Mouse (Mus musculus) activated CD4-positive, CD25-positive, alpha-beta regulatory T cell, adult 4 months (primary cell): ENCODE data around the gene Smim24. TPM values are rescaled to one million over a fixed set of nuclear protein-coding genes. Genes with fewer than 3 reads are reported as not detected.

Experiments
- ATAC-seq: one replicate; pipeline ENCODE4 v1.8.0; 2017
- polyA plus RNA-seq, 2 experiments: library from polyadenylated mRNA; unstranded; fragments of 100-300 nt; shearing (Covaris generic); gene quantifications; one replicate each; pipeline ENCODE4 v1.2.1; 2017

Smim24 gene
- polyA plus RNA-seq, 2 experiments from 2014 or later = 7.3 to 13.3 TPM

DNA sequence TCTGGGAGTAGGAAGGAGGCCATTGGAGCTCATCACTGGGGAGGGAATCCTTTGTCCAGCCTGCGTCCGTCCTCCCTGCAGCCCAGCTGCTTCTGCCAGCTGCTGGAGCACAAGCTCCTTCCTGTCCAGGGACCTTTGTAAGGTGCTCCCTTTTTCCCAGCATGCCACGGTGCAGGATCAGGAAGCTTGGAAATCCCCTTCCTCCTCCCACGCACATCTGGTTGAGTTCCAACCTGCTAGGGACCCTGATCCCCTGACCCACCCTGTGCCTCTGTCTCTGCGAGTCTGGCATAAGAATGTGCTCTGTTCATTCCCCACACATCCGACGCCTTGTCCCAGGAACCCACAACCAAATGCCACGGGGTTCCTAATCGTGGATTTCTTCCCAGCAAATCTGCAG is 18.1 kb downstream of the Smim24 start:
- no peak for ATAC-seq

DNA sequence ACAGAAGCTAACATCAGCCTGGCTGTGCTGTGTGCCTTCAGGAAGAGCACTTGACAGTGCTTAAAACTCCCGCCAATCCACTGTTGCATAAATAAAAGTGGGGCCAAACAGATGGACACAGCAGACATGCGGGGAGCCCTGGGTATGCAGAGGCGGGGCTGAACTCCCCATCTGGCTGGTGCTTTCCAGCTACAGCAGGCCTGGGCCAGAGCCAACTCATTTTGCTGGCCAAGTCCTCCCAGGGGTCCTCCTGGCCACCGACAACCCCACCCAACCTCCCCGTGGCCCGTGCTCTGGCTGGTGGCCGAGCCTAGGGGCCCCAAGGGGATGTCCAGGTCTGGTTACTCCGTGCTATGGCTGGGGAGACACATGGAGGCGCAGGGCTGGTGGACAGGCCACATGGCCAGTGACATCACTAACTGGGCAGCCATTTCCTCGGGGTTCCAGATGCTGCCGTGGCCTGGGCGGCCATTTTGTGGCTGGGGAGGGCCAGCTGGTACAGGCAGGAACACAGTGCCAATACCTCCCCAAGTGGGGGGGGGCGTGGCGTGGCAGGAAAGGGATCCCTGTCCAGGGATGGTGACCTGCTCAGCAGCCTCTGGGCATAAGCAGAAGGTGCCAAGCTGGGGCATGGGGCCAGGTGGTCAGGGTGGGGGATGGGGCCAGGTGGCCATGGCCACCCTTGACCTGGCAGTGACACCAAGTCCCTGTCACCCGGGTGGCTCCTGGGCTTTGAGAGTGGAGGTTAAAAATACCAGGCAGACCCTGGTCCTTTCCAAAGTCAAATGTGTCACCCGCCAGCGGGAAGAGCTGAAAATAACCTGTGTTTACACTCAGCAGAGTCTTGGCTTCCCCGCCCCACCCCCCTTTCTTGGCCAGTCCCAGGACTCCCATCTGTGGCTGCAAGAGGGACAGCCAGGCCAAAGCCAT is 18.9 kb downstream of the Smim24 start:
- ATAC-seq = no peak

DNA sequence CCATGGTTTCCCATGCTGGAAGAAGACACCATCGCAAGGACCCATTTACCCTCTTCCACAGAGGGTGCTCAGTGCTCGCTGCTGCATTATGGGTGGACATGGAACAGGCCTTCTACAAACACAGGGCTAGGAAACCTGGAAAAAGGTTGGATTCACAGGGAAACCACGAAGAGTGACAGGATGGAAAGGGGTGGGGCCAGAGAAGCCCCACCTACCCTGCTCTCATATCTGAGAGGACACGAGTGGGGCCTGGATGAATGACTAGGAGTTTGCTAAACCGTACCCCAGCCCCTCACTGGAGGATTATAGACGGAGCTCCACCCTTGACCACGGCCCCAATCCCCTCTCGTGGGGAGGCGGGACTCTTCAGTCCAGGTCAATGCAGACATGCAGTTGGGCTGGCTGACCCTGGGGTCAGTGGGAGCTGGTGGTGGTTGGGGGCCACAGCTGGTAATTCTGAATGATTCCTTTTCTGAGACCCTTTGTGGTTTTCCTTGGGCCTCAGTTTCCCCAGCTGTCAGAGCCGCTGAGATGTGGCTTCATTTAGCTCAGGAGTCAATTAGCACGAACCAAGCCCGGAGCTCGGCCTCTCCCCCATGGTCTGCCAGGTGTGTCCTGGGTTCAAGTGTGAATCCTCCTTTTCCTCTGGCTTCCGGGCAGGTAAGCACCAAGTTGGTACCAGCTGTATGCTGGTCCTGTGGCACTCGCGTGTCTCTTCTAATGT is 19.9 kb downstream of the Smim24 start:
- no peak for ATAC-seq

DNA sequence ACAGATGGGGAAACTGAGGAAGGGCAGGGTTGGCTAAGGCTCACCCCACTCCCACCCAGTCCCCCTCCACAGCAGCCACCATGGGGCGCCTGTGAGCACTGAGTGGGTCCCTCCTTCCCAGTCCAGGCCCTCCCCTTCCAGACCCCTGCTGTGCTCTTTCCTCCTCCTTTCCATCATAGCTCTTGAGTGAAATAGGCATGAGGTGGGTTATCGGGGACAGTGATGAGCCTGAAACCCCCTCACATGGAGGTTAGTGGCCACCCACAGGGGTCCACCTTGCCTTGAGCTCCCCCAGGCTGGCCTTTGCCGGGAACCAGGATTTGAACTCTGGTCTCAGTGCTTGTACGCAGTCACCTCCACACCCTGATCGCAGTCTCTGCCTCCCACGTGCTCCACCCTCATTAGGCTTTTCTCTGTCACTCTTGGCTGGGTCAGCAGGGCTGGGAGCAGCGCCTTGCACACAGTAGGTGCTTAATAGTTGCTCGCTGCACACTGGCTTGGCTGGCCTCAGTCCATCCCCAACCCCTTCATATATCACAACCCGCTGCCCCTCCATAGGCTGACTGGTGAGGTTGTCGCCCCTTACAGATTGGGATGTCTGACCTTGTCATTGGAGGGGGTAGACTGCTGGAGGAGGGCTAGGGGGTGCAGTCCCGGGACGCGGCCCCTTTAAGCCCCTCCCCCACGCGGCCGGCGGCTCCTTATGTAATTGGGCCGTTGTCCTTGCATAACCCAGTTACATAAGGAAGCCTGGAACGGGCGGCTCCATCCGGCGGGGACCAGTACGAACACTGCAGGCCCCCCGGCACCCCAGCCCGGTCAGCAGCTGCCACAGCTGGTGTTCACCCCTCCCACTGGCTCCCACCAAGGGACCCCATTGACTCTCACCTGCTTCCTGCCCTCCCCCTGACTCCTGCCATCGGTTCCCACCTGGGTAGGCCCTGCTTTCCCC is 20.7 kb downstream of the Smim24 start:
- no peak for ATAC-seq

DNA sequence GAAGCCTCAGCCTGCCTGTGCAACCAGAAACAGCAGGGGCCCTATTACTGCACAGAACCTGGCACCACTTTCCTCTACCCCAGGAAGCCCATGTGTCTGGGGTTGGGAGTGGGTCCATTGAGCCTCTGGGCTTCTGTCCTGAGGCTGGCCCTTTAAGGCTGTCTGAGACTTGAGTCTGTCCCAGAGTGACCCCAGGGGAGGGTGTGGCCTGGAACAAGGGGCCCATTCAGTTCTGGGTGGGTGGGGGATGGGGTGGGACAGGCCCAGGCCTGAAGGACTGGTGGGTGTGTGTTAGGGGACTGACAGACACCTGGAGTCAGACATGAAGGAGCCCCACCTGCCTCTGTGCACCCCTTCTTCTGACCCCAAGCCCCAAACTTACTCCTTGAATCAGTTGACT is 21.8 kb downstream of the Smim24 start:
- no peak for ATAC-seq

DNA sequence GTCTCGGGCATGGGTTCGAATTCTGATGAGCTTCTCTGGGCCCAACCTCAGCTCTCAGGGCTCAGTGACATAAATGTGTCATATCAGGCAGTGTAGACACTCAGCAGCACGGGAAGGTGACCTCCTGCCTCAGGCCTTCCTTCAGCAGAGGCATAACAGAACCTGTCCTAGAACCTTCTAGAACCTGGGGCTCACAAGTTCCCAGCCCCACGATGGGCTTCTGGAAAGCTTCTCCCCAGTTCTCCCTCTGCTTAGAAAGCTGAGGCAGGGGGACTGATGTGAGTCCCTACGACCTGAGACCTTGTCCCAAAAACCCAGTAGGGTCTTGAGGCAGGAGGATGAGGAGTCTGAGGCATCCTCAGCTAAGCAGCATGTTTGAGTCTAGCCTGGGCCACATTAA is 22.3 kb downstream of the Smim24 start:
- no peak for ATAC-seq

DNA sequence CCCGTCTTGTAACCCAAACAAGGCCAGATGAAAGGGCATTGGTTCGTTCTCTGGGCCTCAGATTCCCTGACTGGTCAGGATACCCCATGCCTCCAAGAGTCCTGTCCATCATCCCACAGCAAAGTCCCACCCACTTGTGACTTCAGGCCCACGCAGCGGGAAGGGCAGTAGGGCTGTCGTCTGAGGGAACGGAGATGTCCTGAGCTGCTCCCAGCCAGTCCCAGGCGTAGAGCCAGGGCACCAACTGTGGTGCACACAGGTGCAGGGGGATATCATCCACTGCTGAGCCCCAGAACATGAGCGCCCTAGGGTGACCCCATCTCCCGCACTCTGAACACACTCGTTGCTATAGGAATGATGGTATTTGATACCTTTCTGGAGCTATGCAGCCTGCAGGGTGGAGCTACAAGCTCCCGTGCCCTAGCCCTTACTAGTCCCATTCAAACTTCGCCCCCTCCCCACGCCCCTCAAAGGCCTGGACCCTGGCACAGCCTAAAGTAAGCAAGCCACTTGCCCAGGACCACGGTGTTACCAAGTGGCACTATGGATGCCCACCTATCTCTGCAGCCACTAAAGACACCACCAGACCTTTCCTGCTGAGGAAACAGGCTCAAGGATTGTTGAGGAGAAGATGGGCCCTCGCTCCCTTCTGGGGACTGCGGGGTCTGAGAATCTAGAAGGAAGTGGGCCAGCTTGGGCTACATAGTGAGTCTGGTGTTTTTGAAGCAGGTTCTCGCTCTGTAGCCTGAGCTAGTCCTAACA is 22.9 kb downstream of the Smim24 start:
- no peak for ATAC-seq

DNA sequence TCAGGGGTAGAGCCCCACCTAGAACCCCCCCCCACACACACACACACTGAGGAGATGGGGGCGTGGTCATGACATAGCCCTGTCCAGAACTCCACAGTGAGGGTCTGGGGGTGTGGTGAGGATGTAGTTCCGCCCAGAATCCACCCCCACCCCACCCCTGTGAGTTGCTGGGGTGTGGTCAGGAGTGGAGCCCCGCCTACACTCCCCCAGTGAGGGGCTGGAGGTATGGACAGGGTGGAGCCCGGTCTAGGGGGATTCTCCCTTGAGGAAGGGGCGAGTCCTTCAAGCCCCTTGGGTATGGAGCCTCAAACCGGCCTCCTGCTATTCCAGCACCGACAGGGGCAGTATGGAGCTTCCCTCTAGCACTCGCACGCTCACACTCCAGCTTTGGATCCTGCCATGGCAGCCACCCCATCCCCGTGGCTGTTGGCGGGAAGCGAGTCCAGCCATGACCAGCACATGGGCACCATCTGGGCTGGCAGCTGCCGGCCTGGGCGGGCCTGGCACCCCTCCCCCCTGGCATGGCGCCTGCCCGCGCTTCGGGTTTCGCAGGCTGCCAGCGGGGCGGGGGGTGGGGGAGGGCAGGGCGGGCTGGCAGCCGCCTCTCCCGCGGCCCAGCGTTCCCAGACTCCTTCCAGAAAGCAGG is 23.9 kb downstream of the Smim24 start:
- ATAC-seq = no peak

DNA sequence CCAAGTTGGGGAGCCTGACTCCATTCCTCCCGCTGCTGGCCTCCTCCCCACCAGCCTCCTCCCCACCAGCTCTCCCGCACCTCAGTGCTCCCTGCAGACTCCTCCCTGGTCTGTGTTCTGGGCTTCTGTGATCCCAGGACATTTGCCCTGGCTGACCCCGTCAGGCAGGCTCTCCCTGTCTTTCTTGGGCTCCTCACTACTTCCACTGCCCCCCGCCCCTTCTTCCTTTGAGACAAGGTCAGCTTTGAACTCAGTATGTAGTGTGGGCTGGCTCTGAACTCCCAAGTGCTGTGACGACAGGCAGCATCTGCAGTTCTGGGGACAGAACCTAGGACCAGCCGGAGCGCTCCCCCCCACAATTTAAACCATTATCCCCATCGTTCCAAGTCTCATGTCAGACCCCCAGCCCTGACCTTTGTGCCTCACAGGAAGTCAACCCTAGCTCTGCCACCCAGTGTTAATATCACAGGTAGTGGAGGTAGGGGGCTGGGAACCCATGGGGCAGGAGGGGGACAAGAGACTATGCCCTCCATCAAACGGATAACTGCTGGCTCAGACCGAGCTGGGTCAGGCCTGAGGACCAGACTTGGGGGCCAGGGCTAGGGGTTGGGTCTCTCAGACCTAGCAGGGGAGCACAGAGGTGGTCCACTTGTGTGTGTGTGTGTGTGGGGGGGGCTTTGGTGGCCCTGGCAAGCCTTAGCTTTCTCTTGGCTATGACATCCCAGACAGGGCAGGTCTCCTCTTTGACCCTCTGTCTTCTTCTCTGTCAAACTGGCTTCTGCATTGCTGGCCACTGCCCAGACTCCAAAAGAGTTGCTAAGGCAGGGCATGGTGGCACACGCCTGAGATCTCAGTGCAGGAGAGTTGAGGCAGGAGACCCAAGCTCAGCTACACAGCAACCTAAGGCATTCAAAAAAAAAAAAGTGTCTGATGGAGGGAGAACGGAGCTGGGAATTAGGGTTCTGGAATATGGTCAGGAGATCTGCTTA is 24.7 kb downstream of the Smim24 start:
- no peak for ATAC-seq

DNA sequence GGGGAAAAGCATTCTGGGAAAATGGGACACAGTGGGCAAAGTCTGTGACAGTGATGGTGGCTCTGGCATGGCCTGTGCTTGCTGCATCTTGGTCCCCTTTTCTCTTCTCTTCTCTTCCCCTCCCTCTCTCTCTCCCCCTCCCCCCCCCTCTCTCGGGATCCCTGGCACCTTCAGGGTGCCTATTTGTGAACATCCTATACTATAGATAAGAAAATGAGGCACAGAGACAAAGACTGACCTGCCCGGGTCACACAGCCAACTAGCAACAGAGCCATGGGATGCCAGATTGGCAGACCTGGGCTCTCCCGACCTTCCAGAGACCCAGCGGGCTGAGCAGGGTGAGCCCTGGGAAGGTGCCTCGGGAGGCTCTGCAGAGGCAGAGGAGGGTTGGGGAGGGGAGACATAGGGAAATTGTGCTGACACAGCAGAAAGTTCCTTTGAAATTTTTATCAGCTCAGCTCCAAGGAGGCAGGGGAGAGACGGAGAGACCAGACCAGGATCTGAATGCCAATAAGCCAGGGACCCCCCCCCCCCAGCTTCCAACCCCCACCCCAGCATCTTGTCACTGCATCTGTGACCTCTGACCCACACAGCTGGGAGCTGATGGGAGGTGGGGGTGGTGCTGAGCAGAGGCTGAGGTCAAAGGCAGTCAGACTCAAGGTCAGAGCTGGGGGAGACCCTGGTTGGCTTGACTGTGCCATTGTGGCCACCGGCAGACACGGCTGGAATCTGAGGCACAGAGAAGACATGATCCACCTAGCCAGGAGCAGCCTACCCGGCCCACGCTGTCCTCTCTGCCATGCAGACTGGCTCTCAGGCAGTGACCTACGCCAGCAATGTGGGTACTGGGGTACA is 25.6 kb downstream of the Smim24 start:
- ATAC-seq = no peak

DNA sequence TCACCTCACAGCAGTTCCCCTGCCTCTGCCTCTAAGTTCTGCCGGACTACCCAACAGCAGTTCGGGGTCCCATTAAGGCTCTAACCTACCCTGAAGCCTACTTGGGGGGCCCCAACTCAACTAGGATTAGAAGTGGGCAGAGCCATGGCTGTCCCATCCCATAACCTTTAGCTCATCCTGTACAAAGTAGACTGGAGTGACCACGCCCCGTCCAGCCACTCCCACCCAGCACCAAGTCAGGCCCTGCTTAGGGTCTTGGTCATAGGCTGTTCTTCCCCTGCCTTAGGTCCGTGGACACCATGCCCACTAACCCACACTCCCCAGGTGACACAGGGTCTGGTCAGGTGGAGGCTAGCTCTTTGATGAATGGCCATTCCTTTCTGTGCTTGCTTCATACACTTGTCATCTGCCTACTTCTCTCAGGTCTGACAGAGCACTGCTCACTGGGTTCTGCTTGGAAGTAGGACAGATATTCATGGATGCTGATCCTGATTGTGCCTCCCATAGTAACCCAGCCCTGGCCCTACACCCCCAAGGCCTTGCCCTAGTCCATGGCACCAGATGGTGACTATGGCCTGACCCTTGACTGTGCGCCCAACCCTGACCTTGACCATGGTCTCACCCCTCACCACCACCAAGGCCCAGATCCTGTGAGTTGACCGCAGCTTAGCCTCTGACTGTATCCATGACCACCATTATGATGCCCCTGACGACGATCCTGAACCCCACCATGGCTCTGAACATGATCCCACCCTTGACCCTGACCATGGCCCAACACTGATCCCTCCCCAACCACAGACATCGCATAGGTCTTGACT is 26.5 kb downstream of the Smim24 start:
- no peak for ATAC-seq

DNA sequence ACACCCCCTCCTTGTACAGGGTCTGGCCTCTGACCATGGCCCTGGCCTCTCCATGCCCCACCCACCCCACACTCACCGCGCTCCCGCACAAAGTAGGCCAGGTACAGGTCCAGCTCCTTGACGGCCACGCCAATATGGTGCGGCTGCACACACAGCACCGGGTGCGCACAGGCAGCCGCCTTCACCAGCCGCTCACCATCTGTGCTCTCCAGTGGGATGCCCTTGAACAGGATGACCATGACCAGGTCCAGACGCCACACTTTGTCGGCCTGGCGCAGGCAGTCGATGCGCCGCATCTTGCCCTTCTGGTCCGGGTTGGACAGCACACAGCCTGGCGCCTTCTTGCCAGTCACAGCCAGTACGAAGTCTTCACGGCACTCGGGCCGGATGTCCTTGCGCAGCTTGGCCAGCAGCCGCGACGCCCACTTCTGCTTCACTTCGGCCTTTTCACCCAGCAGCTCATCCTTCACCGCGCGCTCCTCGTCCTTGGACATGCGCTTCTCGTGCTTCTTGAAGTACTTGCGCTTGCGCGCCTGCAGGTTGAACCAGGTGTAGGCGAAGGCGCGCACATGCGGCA is 27.4 kb downstream of the Smim24 start:
- ATAC-seq = no peak

DNA sequence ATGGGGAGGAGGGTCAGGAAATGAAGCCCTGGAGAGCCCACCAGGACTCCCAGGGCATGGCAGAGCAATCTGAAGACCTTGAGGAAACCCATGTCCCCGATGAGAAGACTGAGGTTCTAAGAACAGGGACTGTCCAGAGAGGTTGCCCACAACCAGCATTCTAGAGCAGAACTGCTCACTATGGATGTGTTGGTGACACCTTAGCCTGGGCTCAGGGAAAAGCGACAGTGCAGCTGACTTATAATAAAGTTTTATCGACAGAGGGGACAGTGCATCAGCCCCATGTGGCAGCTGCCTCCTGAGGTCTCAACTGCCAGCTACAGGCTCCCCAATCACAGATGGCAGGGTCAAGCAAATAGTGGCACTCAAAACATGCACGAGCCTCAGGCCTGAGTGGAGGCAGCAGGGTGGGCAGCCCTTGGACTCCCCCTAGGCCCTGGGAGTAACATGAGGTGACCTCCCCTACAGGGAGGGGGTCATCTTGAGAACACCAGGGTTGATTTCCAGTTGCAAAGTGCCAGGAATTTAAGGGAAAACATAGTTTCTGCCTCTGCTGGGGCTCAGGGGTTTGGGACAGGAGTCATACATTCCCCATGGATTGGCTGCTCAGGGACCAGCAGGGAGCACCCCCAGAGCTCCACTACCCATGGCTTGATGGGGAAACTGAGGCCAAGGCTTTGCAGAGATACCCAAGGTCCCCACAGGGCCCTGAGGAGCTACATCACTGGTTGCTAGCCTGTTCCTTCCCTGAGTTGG is 28.4 kb downstream of the Smim24 start:
- no peak for ATAC-seq

DNA sequence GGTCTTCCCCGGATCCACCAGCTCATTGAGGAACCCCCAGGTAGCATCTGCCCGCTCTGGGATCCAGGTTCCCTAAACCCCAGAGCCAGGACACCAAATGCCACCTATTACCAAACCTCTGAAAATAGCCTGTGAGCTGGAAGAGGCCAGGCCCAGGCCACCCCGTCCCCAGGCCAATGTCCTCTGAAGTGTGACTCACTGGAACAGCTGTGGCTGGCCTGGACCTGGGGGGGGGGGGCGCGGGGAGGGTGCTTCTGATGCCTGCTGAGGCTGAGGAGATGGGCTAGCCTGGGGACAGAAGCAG is 28.9 kb downstream of the Smim24 start:
- no peak for ATAC-seq

DNA sequence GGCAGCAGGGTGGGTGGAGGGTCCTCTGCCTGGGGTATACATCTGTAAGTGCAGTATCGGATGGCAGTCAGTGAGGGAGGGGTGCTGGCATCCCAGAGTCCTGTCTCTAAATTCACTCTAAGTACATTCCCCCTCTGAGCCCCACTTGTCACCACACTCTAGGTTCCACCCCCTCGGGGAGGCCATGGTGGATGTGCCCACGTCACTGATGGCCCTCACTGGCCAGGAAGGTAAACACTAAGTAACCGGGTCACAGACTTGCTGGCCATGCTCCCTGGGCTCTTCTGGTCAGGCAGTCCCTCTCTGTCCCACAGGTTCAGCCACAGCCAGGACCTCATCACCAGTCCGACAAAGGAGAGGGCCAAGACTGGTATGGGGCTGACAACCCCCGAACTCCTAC is 29.3 kb downstream of the Smim24 start:
- ATAC-seq = no peak

DNA sequence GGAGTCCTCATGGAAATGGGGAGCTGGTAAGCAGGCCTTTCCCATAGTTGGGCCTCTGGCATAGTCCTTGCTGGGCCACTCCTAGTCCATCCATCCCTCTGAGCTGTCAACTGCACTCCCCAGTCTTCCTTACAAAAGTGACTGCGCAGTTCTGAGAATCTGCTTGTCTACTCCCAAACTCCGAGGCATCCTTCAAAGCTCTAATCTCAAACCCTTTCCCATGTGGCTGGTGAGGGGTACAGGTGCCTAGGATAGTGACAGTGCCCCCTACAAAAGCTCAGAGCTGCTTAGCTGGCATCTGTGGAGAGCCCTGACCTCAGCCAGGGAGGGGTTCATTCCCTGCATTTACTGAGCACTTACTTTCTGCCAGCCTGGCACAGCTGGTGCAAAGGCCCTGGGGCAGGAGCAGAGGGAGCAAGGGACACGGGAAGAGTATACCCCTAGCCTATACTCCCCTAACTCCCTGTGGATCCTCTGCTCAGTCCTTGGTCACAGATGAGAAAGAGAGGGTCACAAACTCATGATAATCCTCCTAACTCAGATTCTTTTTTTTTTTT is 29.9 kb downstream of the Smim24 start:
- no peak for ATAC-seq
